Mouse (Mus musculus) cerebellum, postnatal 4 days (tissue): ENCODE measurements around the gene Bdh1.

Source experiments
- DNase-seq, 2 experiments: peaks; one replicate each; pipeline ENCODE4 v3.0.0; 2022; ENCODE audit warnings: low spot score in 2 of 2, mixed read lengths in 1 of 2

Gene Bdh1

DNA sequence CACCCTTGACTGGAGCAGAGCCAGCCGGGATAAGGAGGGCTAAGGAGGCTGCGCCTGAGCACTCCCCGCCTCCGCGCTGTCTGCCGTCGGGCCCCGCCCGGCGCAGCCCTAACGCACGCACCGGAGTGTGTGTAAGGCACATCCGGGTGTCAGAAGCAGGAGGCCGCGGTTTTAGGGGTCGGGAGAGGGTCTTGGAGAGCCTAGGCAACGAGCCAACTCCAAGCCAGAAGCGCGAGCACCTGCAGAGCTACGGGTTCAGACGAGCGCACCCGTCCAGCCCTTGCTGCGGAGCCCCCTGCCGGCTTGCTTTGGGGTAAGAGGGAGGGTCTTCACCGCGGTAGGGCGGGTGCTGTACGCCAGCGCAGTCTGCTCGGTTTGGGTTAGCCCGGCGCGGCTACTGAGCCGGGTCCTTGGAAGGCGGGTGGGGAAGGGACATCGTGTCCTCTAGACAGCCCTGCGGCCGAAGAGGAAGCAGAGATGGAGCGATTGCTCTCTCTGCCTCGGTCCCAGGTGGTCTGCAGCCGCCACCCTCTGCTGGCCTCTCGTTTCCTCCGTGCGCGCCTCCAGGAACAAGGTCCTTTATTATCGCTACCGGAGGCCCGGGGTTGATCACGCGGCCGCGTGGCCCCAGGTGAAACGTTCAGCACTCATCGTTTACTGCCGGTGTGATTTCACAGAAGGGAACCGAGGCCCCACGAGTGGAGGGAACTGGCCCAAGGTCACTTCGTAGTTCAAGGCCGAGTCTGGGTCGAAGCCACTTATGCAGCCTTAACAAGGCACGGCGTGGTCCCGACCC is 6.8 kb downstream of the Bdh1 start:
- DNase-seq = peak; percentile 50 to 69

DNA sequence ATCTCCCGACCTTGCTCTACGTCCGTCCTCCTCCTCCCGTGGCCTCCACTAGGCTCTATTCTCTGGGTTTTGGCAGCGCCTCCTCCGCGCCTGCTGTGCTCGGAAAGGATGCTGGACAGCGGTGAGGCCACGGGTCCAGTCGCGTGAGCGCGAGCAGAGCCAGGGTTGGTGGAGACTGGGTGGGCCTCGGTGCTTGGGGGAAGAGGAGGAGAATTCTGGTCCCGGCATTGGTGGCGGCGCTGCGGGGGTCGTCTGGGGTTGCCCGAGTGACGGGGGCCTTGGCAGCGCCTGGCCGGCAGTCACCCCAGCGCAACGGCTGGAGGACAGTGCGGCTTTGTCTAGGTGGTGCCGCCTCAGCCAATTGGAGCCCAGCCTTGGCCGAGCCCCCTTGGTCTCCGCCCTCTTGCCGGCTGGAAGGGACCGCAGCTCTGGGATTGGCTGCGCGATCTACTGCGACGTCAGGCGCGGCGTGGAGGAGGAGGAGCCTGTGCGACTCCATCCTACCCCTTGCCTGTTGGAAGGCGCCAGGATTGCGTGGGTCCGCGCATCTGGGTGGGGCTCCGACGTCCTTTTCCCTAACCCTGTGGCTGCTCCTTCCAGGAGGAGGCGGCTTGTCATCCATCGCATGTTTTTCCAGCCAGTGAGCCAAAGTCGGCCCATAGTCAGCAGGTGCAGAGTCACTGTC is 7.5 kb downstream of the Bdh1 start:
- peak; percentile 89 to 93 for DNase-seq

DNA sequence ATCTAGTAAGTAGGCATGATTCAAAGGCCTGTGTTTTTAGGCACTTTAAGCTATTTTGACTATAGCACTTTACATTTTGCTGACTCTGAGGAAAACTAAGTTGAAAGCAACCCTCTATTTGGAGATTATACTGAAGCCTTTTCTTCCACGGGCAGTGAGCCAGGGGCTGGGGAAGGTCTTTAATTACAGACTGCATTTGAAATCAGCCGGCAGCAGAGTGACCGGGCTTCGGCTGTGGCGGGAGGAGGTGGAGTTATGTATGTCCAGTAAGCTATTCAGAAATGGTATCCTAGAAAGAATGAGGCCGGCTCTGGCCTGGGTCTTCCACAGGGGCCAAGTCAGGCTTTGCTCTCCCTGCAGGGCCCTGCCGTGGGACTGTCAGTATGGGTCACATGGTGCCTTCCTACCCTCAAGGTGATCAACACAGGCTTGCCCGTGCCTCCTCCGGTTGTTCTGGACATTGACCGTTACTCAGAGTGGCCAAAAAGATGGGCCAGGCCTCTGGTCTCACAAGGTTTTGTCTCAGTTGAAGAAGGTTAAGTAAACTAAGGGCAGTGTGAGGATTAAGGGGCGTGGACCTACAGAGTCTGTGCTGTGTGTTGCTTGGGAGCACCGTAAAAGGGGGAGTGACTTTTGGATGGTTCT is 11.5 kb downstream of the Bdh1 start:
- no peak for DNase-seq

DNA sequence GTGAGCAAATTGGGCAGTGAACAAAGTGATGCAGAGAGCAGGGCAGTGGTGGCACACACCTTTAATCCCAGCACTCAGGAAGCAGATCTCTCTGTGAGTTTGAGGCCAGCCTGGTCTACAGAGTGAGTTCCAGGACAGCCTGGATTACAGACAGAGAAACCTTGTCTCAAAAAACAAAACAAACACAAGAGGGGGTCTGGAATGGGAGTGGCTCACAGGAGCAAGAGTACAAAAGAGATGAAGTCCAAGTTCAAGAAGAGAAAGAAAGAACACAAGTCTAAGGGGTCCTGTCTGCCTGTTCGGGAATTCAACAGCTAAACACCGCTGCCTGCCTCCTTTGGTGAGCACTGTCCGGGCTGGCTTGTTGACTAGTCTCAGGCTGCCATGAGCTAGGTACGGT is 13.1 kb downstream of the Bdh1 start:
- no peak for DNase-seq

DNA sequence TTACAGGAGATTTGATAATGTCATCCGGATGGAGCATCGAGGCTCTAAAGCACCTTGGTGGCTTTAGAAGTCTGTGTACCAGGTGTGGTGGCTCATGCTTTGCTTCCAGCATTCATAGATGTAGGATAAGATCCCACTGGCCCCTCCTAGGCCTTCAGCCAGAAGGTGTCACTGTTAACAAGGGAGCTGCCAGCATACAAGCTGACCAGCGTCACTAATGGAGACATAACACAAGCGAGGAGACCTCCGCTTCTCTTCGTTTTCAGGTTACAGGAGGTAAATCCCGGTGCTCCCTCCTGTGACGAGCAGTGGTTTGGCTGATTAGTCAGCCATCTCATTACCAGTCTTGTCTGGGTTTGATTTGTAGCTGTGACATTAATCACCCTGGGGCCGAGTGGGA is 14.0 kb downstream of the Bdh1 start:
- DNase-seq = no peak

DNA sequence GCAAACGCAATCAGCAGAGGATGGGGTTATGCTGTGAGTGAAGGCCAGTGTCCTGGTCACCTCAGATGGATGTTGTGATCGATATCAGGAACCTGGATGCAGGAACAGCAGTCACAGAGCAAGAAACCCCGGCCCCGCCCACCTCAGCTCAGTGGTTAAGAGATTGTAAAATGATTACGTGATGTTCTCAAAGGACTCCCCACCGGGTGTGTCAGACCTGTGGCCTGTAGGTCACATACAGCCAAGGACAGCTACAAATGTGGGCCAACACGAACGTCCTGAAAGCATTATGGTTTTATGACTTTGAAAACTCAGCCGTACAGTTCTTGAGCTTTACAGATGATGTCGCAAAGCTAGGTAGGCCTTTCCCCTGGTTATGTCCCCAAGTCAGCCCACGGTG is 15.3 kb downstream of the Bdh1 start:
- DNase-seq = no peak

DNA sequence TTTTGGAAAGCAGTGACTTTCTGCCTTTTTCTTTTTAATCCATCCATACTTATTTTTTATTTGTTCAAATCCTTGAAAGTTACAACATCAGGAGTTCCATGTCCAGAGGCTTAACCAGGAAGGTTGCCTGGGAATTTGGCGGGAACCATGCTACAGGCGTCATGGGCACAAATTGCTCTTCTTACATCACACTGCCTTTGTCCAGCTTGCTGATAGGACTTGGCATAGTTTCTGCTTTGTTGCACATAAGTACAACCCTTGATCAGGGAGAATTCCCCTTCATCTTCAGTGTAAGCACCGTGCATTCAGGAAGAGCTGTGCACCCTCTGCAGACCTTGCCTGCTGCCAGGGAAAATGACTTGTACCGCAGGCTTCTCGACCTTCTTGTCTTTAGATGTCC is 17.4 kb downstream of the Bdh1 start:
- DNase-seq = no peak

DNA sequence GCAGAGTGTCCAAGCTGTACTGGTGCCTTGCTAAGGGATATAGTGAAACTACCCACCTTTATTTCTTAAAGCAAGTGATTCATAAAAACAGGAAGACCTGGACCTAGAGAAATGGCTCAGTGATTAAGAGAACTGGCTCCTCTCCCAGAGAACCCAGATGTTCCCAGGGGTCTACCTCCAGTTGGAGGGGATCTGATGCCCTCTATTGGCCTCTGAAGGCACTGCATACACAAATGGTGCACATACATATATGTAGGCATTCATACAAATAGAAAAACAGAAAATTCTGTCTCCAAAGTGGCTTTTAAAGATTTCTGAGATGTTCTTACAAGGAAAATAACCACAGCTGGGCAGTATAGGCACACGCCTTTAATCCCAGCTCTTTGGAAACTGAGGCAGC is 18.0 kb downstream of the Bdh1 start:
- DNase-seq = no peak

DNA sequence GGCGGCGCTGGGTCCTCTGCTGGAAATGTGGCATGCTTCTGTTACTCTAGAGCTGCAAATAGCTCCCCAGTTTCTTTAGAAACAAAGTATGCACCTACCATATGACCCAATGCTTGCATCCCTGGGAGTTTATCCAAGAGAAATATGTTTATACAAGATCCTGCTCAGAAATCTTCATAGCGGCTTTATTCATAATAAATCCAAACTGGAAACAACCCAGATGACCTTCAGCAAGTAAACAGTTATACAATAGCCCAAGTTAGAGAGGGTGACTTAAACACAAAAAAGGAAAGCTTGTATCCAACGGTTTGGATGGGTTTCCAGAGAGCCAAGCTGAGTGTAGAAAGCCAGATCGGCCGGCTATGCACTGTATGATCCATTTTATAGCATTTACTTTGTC is 22.4 kb downstream of the Bdh1 start:
- no peak for DNase-seq

DNA sequence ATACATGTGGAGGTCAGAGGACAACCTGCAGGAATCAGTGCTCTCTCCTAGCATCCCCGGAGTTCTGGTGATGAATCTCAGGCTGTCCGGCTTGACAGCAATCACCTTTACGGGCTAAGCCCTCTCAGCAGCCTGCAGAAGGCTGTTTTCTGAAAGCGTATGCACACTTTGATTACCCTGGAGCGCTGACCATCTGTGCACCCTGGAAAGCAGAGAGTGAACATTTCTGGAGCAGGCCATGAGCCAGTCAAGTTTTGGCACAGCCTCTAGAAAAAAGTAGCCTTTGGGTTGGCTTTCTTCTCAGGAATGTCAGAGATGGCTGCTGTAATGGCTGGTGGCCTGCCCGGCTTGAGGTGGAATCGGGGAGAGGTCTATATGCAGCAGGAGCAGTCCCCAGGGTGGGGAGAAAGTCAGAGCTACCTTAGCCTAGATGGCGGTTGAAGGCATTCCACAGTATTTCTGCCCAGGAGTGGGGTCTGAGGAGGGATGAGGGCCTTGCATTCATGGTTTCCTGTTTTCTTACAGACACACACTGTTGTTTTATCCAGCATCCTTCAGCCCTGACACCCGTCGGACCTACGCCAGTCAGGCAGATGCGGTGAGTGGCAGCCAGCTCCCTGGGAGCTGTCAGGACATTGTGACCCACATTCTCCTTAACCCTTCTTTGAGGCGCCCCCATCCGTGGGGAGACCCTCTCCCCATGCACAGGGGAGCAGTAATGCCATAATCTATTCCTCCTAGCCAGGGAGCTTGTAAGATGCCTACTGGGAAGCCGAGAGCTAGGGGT is 24.2 kb downstream of the Bdh1 start:
- no peak for DNase-seq

DNA sequence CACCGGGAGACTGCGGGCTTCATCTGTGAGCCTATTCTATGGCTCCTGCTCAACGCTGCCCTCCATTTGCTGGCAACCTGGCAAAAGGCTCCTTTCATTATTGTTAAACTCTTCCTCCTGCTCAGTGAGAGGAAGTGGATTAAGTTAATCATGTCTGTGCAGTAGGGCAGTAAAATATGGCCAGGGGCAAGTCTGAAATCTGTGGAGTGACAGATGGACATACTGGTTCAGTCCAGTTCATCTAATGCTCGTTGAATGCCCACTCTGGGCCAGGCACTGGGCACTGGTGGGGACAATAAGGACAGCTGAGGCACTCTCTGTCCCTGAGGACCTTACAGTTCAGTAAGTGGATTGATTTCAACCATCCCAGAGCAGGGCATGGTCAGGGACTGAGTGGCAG is 27.9 kb downstream of the Bdh1 start:
- no peak for DNase-seq

DNA sequence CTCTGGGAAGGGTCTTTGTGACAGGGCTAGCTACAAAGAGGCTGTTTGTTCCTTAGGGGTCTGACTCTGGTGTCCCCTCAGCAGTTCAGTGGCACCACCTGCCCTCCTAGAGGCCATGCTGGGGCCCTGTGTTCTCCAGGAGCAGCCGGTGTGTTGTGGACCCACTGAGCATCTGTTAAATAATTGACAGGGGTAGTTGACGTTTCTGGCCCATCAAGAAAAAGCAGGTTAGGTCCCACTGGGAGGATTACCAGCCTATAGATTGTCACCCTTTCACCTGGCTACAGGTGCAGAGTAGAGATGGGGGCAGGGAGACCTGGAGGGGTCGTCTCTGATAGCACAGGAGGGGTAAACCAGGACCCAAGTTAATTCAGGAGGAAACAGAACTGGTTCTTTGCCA is 29.2 kb downstream of the Bdh1 start:
- DNase-seq = no peak

DNA sequence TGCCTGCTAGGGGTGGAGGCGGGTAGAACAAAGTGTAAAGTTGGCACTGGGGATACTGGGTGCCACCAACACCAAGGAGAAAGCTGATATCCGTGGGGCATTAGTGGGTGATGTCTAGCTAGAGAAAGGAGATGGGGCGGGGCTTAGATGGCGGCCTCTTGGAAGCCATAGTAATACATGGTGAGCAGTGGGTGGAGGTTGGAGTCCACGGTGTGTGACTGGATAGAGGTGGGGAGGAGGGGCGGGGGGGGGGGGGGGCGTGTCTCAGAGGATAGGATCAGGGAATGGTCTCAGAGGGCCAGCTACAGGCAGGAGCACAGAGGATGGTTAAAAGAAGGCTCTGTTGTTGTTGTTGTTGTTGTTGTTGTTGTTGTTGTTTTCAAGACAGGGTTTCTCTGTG is 30.4 kb downstream of the Bdh1 start:
- DNase-seq = no peak

DNA sequence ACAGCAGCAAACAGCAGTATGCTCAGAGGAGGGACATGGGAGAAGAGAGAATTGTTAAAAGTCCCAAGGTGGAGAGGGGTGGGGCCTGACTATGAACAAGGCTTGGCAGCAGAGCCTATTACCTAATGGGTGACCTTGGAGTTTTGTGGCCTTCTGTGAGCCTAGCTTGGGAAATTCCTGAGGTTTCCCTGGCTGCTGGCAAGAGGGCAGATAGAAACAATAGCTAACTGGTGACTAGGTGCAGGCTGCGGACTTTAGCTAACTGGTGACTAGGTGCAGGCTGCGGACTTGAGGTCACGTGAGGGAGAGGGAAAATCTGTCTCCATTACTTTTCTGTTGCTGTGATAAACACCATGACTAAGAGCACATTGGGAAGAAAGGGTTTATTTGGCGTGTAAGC is 31.9 kb downstream of the Bdh1 start:
- no peak for DNase-seq

DNA sequence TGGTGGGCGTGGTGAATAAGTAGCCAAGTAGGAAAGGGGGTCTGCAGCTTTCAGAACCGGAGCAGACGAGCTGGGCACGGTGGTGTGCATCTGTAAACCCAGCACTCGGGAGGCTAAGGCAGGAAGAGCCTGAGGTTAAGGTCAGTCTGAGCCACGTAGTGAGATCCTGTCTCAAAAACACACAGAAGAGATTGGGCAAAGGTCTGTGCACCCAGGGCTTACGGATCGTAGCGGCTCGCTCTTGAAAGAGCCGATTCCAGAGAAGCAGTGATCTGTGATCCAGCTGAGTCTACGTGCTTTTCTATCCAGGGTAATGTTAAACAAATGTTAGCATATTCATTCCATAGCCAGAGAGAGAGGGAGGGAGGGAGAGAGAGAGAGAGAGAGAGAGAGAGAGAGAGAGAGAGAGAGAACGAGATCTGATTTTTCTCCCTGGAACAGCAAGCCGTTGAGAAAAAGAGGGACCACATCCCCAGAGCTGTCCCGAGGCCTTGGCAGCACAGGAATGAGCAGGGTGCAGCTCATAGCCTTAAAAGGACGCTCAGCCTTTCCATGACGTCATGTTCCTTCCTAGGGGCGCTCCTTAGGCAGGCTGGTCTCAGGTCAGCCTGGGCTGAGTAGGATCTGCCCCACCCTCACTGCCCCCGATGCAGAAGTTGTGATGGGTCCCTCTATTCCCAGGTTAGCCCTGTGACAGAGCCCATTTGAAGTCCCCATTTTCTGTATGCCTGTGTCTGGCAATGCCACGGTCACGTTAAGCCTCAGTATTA is 33.4 kb downstream of the Bdh1 start:
- DNase-seq = no peak

DNA sequence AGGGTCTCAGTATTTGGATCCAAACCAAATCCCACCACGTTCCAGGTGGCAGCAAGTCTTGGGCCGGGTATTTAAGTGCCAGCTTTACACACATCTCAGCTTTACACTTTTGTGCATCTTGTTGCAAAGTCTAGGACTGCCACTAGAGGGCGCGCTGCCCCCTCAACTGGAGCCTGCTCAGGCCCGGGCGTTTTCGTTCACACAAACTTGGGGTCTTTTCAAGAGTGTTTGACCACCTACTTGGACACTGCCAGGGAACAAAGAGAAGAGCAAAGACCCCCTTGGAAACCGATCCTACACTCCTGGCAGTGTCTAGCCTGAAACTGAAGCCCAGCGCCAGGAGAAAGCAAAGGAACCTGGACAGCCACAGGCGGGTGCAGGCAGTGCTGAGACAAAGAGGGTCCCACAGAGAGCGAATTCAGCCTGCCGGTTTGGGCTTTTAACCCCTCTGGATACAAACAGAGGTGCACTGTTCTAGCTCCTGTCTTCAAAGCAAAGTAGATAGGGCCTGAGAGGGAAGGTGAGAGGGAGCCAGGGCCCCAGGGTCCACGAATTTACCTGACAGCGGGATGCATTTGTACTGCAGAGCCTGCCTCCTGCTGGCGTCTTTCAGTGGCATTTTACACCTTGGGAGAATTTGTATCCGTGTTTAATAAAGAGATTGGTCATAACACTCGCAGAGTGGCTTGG is 36.3 kb downstream of the Bdh1 start:
- peak; percentile 76 to 91 for DNase-seq

DNA sequence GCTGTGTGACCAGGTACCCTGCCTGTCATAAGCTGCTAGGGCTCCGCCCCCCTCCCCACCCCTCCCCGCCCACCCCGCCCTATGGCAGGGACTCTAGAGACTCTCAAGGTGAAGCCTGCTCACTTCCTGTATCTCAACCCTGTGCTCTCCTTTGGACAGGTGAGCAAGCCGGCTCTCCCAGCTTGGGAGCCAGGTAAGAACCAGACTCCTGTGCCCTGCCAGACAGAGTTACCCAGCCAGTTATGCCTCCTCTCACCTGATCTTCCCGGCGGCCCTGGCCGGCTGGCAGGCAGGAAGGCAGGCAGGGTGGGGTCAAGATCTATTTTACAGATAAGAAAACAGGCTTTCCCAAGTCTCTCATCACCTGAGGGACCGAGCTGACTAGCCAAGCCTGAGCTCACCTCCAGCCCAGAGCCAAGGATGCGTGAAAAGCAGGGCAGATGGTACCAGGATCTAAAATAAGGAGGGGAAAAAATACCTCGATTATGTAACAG is 37.9 kb downstream of the Bdh1 start:
- no peak for DNase-seq

DNA sequence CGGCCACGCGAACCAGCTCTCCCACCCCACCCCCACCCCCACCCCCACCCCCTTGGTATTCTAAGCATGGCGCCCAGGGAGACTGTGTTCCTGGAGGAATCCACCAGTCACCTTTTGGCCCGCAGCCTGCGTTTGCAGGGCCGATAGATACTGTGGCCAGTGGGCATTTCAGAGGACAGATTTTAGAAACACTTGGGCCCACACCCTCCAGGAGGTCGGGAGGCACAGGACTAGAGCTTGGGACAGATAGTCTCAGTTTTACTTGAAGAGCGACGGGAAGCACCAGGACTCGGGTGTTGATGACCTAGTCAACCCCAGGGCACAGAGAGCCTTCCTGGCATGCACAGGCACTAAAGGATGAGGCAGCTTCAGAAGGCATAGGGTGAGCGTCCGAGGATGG is 38.4 kb downstream of the Bdh1 start:
- DNase-seq = no peak

DNA sequence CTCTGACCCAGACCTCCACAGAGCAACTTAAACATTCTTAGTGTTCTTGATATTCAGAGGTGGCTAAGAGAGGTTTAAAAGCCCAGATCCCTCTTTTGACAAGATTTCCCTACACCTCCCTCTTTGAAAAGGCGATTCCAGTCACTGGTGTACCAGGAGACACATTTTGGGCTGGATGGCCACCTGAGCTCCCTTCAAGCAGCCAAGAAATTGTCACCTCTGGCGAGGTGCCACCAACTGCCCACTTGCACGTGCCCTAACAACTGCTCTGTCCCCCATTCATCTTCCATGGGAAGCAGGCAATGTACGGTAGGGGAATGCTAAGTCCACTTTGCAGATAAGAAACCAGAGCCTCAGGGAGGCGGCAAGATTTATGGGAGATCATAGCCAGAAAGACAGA is 39.0 kb downstream of the Bdh1 start:
- no peak for DNase-seq

DNA sequence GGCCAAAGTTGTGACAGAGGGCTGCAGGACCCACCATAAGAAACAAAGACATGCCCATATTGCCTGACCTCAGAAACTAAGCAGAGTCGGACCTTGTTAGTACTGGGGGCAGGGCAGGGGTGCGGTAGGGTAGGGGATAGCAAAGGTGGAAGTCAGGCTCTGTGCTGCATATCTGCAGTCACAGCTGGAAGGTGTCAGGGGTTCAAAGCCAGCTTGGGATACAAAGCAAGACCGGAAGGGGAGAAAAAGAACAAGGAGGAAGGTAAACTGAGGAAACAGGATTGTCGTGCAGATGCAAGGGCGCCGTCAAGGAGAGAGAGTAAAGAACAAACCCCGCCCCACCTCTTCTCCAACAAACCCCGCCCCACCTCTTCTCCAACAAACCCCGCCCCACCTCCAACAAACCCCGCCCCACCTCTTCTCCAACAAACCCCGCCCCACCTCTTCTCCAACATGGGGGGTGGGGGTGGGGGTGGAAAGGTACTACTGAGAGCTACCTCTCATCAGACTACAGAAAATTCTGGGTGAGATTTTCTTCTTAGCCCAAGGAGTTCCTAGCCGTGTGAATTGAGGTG is 40.1 kb downstream of the Bdh1 start:
- DNase-seq = no peak
